Mouse (Mus musculus) MEL (cell line): Measurements from ENCODE around the gene Tmigd1. TPM values are rescaled to one million over a fixed set of nuclear protein-coding genes. Genes with fewer than 3 reads are reported as not detected.

Experiments
- DNase-seq: peaks from one replicate; pipeline ENCODE4 v3.0.0; 2011; ENCODE audit warnings: low read depth, low spot score
- H3K27ac ChIP-seq: 2 replicates; pipeline ENCODE4 v1.5.1; 2012; ENCODE audit warnings: low read depth, mild to moderate bottlenecking, control low read depth, low read length, moderate library complexity; ENCODE audit not compliant: control insufficient read depth
- H3K27me3 ChIP-seq, 2 experiments: fragments of 150-350 bp in 1 of 2; sonication (generic) in 1 of 2; 2 replicates each; pipeline ENCODE4 v1.6.1; 2012; ENCODE audit warnings: low read length in 2 of 2, mild to moderate bottlenecking in 2 of 2, improper control_type of control experiment in 1 of 2, moderate library complexity in 1 of 2; ENCODE audit not compliant: insufficient read depth in 2 of 2, control insufficient read depth in 1 of 2
- H3K36me3 ChIP-seq, 2 experiments: 2 replicates each; pipeline ENCODE4 v1.6.1; 2012 to 2014; ENCODE audit warnings: low read length in 2 of 2, improper control_type of control experiment in 1 of 2, inconsistent platforms in 1 of 2, mild to moderate bottlenecking in 1 of 2; ENCODE audit not compliant: insufficient read depth in 2 of 2, control insufficient read depth in 1 of 2
- H3K4me1 ChIP-seq, 2 experiments: fragments of 150-350 bp in 1 of 2; sonication (generic) in 1 of 2; 2 replicates each; pipeline ENCODE4 v1.6.1; 2012; ENCODE audit warnings: low read length in 2 of 2, improper control_type of control experiment in 1 of 2, mild to moderate bottlenecking in 1 of 2; ENCODE audit not compliant: insufficient read depth in 2 of 2, control insufficient read depth in 1 of 2
- H3K4me3 ChIP-seq, 2 experiments: fragments of 150-350 bp in 1 of 2; sonication (generic) in 1 of 2; 2 replicates each; pipeline ENCODE4 v1.5.1; 2012; ENCODE audit warnings: low read depth in 2 of 2, low read length in 2 of 2, mild to moderate bottlenecking in 2 of 2, moderate library complexity in 2 of 2, control low read depth in 1 of 2, improper control_type of control experiment in 1 of 2; ENCODE audit not compliant: control insufficient read depth in 1 of 2, insufficient read depth in 1 of 2
- H3K79me2 ChIP-seq: 2 replicates; pipeline ENCODE4 v1.6.1; 2012; ENCODE audit warnings: mild to moderate bottlenecking, low read length, moderate library complexity; ENCODE audit not compliant: control insufficient read depth, poor library complexity, insufficient read depth
- H3K9ac ChIP-seq: 2 replicates; pipeline ENCODE4 v1.6.1; 2012; ENCODE audit warnings: low read depth, mild to moderate bottlenecking, control low read depth, low read length, moderate library complexity; ENCODE audit not compliant: control insufficient read depth, poor library complexity, severe bottlenecking
- H3K9me3 ChIP-seq: fragments of 150-350 bp; sonication (generic); replicated peaks from 2 replicates; pipeline ENCODE4 v1.6.1; 2012; ENCODE audit warnings: mild to moderate bottlenecking, low read length, improper control_type of control experiment, moderate library complexity; ENCODE audit not compliant: insufficient read depth
- CHD1 ChIP-seq: IDR thresholded peaks from 2 replicates; pipeline ENCODE4 v1.6.1; 2012; ENCODE audit warnings: low read depth, mild to moderate bottlenecking, inconsistent platforms, low read length, improper control_type of control experiment
- E2F4 ChIP-seq: IDR thresholded peaks from 2 replicates; pipeline ENCODE4 v1.6.1; 2011; ENCODE audit warnings: low read depth, low read length, improper control_type of control experiment, borderline replicate concordance
- ELF1 ChIP-seq: IDR thresholded peaks from 2 replicates; pipeline ENCODE4 v1.6.1; 2014; ENCODE audit warnings: low read depth, mild to moderate bottlenecking, inconsistent platforms, low read length, improper control_type of control experiment, moderate library complexity
- GATA1 ChIP-seq: IDR thresholded peaks from 2 replicates; pipeline ENCODE4 v1.6.1; 2011; ENCODE audit warnings: low read depth, low read length, improper control_type of control experiment
- HCFC1 ChIP-seq: IDR thresholded peaks from 2 replicates; pipeline ENCODE4 v1.6.1; 2012; ENCODE audit warnings: low read depth, mild to moderate bottlenecking, inconsistent platforms, low read length, improper control_type of control experiment, moderate library complexity
- JUND ChIP-seq: IDR thresholded peaks from 2 replicates; pipeline ENCODE4 v1.6.1; 2011; ENCODE audit warnings: low read depth, mild to moderate bottlenecking, improper control_type of control experiment, low read length
- KAT2A ChIP-seq: conservative IDR thresholded peaks from 2 replicates; pipeline ENCODE4 v1.6.1; 2012; ENCODE audit warnings: low read depth, low read length, improper control_type of control experiment, inconsistent platforms
- MAFK ChIP-seq: IDR thresholded peaks from 2 replicates; pipeline ENCODE4 v1.6.1; 2011; ENCODE audit warnings: low read depth, mild to moderate bottlenecking, low read length, improper control_type of control experiment, borderline replicate concordance
- MAZ ChIP-seq: IDR thresholded peaks from 2 replicates; pipeline ENCODE4 v1.6.1; 2012; ENCODE audit warnings: low read depth, mild to moderate bottlenecking, inconsistent platforms, low read length, improper control_type of control experiment
- MEF2A ChIP-seq: IDR thresholded peaks from 2 replicates; pipeline ENCODE4 v1.6.1; 2014; ENCODE audit warnings: low read depth, mild to moderate bottlenecking, inconsistent platforms, low read length, improper control_type of control experiment; ENCODE audit not compliant: poor library complexity, insufficient replicate concordance, severe bottlenecking; ENCODE audit errors: extremely low read depth
- MXI1 ChIP-seq: IDR thresholded peaks from 2 replicates; pipeline ENCODE4 v1.6.1; 2011; ENCODE audit warnings: mild to moderate bottlenecking, low read depth, low read length, improper control_type of control experiment
- MYB ChIP-seq: IDR thresholded peaks from 2 replicates; pipeline ENCODE4 v1.6.1; 2011; ENCODE audit warnings: mild to moderate bottlenecking, low read depth, low read length, improper control_type of control experiment
- MYC ChIP-seq: IDR thresholded peaks from 2 replicates; pipeline ENCODE4 v1.6.1; 2011; ENCODE audit warnings: low read depth, mild to moderate bottlenecking, low read length, improper control_type of control experiment, moderate library complexity
- NELFE ChIP-seq: IDR thresholded peaks from 2 replicates; pipeline ENCODE4 v1.6.1; 2011; ENCODE audit warnings: low read depth, low read length, improper control_type of control experiment
- POLR2A ChIP-seq, 2 experiments: IDR thresholded peaks; 2 replicates each; pipeline ENCODE4 v1.6.1; 2011 to 2012; ENCODE audit warnings: low read length in 2 of 2, mild to moderate bottlenecking in 2 of 2, control low read depth in 1 of 2, improper control_type of control experiment in 1 of 2, low read depth in 1 of 2, moderate library complexity in 1 of 2; ENCODE audit not compliant: control insufficient read depth in 1 of 2, insufficient read depth in 1 of 2, poor library complexity in 1 of 2
- POLR2AphosphoS2 ChIP-seq: IDR thresholded peaks from 2 replicates; pipeline ENCODE4 v1.6.1; 2011; ENCODE audit warnings: low read length, improper control_type of control experiment
- POLR2AphosphoS5 ChIP-seq: IDR thresholded peaks from 2 replicates; pipeline ENCODE4 v1.6.1; 2012; ENCODE audit warnings: low read depth, borderline replicate concordance, mild to moderate bottlenecking, inconsistent platforms, low read length, moderate library complexity, mixed read lengths
- RAD21 ChIP-seq: IDR thresholded peaks from 2 replicates; pipeline ENCODE4 v1.6.1; 2011; ENCODE audit warnings: mild to moderate bottlenecking, low read depth, low read length, improper control_type of control experiment
- TAL1 ChIP-seq: IDR thresholded peaks from 2 replicates; pipeline ENCODE4 v1.6.1; 2012; ENCODE audit warnings: mild to moderate bottlenecking, inconsistent platforms, low read length, moderate library complexity, mixed read lengths
- TBP ChIP-seq: IDR thresholded peaks from 2 replicates; pipeline ENCODE4 v1.8.0; 2011; ENCODE audit warnings: low read depth, low read length, improper control_type of control experiment
- UBTF ChIP-seq: IDR thresholded peaks from 2 replicates; pipeline ENCODE4 v1.6.1; 2012; ENCODE audit warnings: low read depth, mild to moderate bottlenecking, inconsistent platforms, low read length, improper control_type of control experiment, moderate library complexity, borderline replicate concordance; ENCODE audit not compliant: insufficient read depth
- USF1 ChIP-seq: IDR thresholded peaks from 2 replicates; pipeline ENCODE4 v1.6.1; 2014; ENCODE audit warnings: low read depth, mild to moderate bottlenecking, inconsistent platforms, low read length, improper control_type of control experiment, moderate library complexity
- USF2 ChIP-seq, 2 experiments: IDR thresholded peaks; 2 replicates each; pipeline ENCODE4 v1.6.1; 2011 to 2012; ENCODE audit warnings: improper control_type of control experiment in 2 of 2, low read length in 2 of 2, borderline replicate concordance in 1 of 2, inconsistent platforms in 1 of 2, low read depth in 1 of 2, mild to moderate bottlenecking in 1 of 2; ENCODE audit not compliant: insufficient read depth in 1 of 2
- ZNF384 ChIP-seq: IDR thresholded peaks from 2 replicates; pipeline ENCODE4 v1.6.1; 2012; ENCODE audit warnings: low read depth, mild to moderate bottlenecking, inconsistent platforms, low read length, improper control_type of control experiment
- polyA plus RNA-seq, 2 experiments: library from polyadenylated mRNA; stranded (reverse) in 1 of 2; unstranded in 1 of 2; fragments of >175 nt in 1 of 2; fragments of >200 nt in 1 of 2; gene quantifications; 2 replicates each; pipeline versions ENCODE4 v1.2.1 to v1.2.4; 2012; ENCODE audit warnings: low replicate concordance in 2 of 2, low read depth in 1 of 2; ENCODE audit not compliant: insufficient read length in 2 of 2, insufficient read depth in 1 of 2, missing spikeins in 1 of 2
- total RNA-seq: library from RNA; depleted of rRNA; stranded (reverse); fragments of 300-350 nt; gene quantifications from 2 replicates; pipeline ENCODE4 v1.2.3, GENCODE M21; 2012; rRNA removed

Gene Tmigd1
- total RNA-seq = not detected in 2 replicates
- not detected for polyA plus RNA-seq

- no peak within 1 kb of the TSS for H3K4me3 ChIP-seq
- H3K79me2 ChIP-seq = no peaks in the 10 kb centered on the region
- no peak within 1 kb of the TSS for H3K27ac ChIP-seq
- DNase-seq = no peak
- H3K4me1 ChIP-seq = peaks cover 0 to 14% of the 10 kb centered on the region in 2 experiments; a peak in 2 of 4 replicates
- no peaks in the 10 kb centered on the region for H3K9me3 ChIP-seq
- H3K27me3 ChIP-seq = peaks cover 4 to 17% of the 10 kb centered on the region in 2 experiments; a peak in 3 of 4 replicates
- H3K36me3 ChIP-seq = peaks cover 0 to 9% of the 10 kb centered on the region in 2 experiments; a peak in 2 of 4 replicates
- TF ChIP-seq MAZ = no peak
- no peak for TF ChIP-seq ZNF384
- TF ChIP-seq RAD21 = no peak
- no peak for TF ChIP-seq E2F4
- TF ChIP-seq POLR2AphosphoS5 = no peak
- no peak for TF ChIP-seq TBP
- no peak for TF ChIP-seq ELF1
- TF ChIP-seq POLR2A (IDR thresholded peaks at IDR 0.05; ENCODE audit: control insufficient read depth in 1 of 2, insufficient read depth in 1 of 2, low read depth in 1 of 2, low read length in 2 of 2, poor library complexity in 1 of 2) = no peak
- TF ChIP-seq JUND = no peak
- no peak for TF ChIP-seq MXI1
- TF ChIP-seq TAL1 = no peak
- TF ChIP-seq USF2 (IDR thresholded peaks at IDR 0.05; ENCODE audit: borderline replicate concordance in 1 of 2, insufficient read depth in 1 of 2, low read depth in 1 of 2, low read length in 2 of 2) = no peak
- TF ChIP-seq NELFE = no peak
- no peak for TF ChIP-seq HCFC1
- no peak for TF ChIP-seq MYC
- no peak for TF ChIP-seq POLR2AphosphoS2
- no peak for TF ChIP-seq USF1
- H3K9ac ChIP-seq = no peak within 1 kb of the TSS
Measured at GRCm38 (mm10) chr11:76901579-76902361, at the start of gene Tmigd1. Gene Tmigd1 (plus strand): TSS chr11:76902159.

- no peak for TF ChIP-seq MYB
- TF ChIP-seq UBTF = no peak
- no peak for TF ChIP-seq CHD1
- TF ChIP-seq KAT2A = no peak
- no peak for TF ChIP-seq MEF2A
- TF ChIP-seq JUND = no peak
- TF ChIP-seq ZNF384 = no peak
- TF ChIP-seq MYC = no peak
- TF ChIP-seq GATA1 = no peak
- no peak for TF ChIP-seq MAFK
- Histone ChIP-seq H3K79me2 (no peaks in the 10 kb centered on the region), H3K27ac (no peak overlapping the region), H3K9me3 (no peaks in the 10 kb centered on the region), H3K27me3 (no peaks in the 10 kb centered on the region; a peak in 1 of 4 replicates), H3K4me1 (peaks cover 0 to 17% of the 10 kb centered on the region in 2 experiments; a peak in 3 of 4 replicates), H3K9ac (no peak overlapping the region), H3K36me3 (peaks cover 0 to 7% of the 10 kb centered on the region in 2 experiments; a peak in 2 of 4 replicates), H3K4me3 (no peak overlapping the region)
- DNase-seq = no peak
Measured at GRCm38 (mm10) chr11:76854475-76855341, 47.3 kb upstream of the Tmigd1 start.
